25 mouse cellular contexts compared by ENCODE assay signal in genomic region chr11:115104769-115105563, GRCm38 (mm10). TPM values are rescaled to one million over a fixed set of nuclear protein-coding genes. Genes with fewer than 3 reads are reported as not detected.
A peak's percentile ranks its signal among the peaks of the same experiment; 100 is the strongest.
DNase-seq lines count a peak whose midpoint lies in the region; ATAC-seq lines count a peak whose summit lies in the region.
"Had no signal": no experiment of that assay in that cellular context is flagged by ENCODE, and none has a peak within 500 bp of the region (broad histone marks: within the 10 kb centered on the region; RNA-seq: fewer than 3 reads in every experiment).

No protein-coding gene starts in this region.

- no peak overlapping the region for H3K4me2 ChIP-seq in midbrain, embryonic 14.5 days (ENCODE audit: low read length)
- H3K4me2 ChIP-seq in liver, embryonic 11.5 days, result no peak overlapping the region
- H3K4me2 ChIP-seq: embryonic facial prominence, embryonic 12.5 days; forebrain, embryonic 12.5 days; heart, embryonic 13.5 days; hindbrain, embryonic 15.5 days had no signal

- H3K27ac ChIP-seq in midbrain, embryonic 14.5 days (replicated peaks; ENCODE audit: low read depth, low read length), result no peak overlapping the region
- no peak overlapping the region for H3K27ac ChIP-seq in liver, embryonic 11.5 days (ENCODE audit: low read depth, low read length)
- H3K27ac ChIP-seq: embryonic facial prominence, embryonic 12.5 days; forebrain, embryonic 12.5 days; heart, embryonic 13.5 days; hindbrain, embryonic 15.5 days had no signal

- WGBS in midbrain, embryonic 14.5 days, result 72% methylated on average over 8 of the region's 8 CpGs
- WGBS in liver, embryonic 11.5 days, result 72% methylated on average over 8 of the region's 8 CpGs

- no peaks in the 10 kb centered on the region for H3K27me3 ChIP-seq in midbrain, embryonic 14.5 days (ENCODE audit: control insufficient read depth, insufficient read depth, low read length)
- H3K27me3 ChIP-seq in liver, embryonic 11.5 days (replicated peaks; ENCODE audit: control insufficient read depth, insufficient read depth, low read length), result no peaks in the 10 kb centered on the region
- H3K27me3 ChIP-seq: embryonic facial prominence, embryonic 12.5 days; heart, embryonic 13.5 days; hindbrain, embryonic 15.5 days had no signal

- no peak overlapping the region for H3K4me3 ChIP-seq in midbrain, embryonic 14.5 days (replicated peaks; ENCODE audit: low read depth, low read length)
- H3K4me3 ChIP-seq in liver, embryonic 11.5 days (ENCODE audit: low read depth, low read length), result no peak overlapping the region
- H3K4me3 ChIP-seq: embryonic facial prominence, embryonic 12.5 days; forebrain, embryonic 12.5 days; heart, embryonic 13.5 days; hindbrain, embryonic 15.5 days had no signal

- no peaks in the 10 kb centered on the region for H3K36me3 ChIP-seq in midbrain, embryonic 14.5 days (ENCODE audit: control insufficient read depth, insufficient read depth, low read length)
- no peaks in the 10 kb centered on the region for H3K36me3 ChIP-seq in liver, embryonic 11.5 days (ENCODE audit: control insufficient read depth, insufficient read depth, low read length)
- H3K36me3 ChIP-seq: embryonic facial prominence, embryonic 12.5 days; forebrain, embryonic 12.5 days; G1E; heart, embryonic 13.5 days; hindbrain, embryonic 15.5 days had no signal

- DNase-seq in embryo, embryonic 10 days (ENCODE audit: low spot score), result peak; percentile 54
- DNase-seq in embryo, embryonic 9.5 days (ENCODE audit: extremely low spot score), result no peak
- peak; percentile 17 for DNase-seq in R1 (ENCODE audit: low read depth, low spot score)
- DNase-seq in midbrain, embryonic 14.5 days, result no peak
- no peak for DNase-seq in liver, embryonic 11.5 days (ENCODE audit: low spot score)
- DNase-seq: adrenal gland, postnatal 14 days; cerebellum, adult 18-20 months; cerebellum, adult 9-11 months; cerebellum, postnatal 36 days; gastrocnemius, postnatal 14 days; heart, adult 11 months; heart, postnatal 36 days had no signal

- no peak overlapping the region for H3K9ac ChIP-seq in midbrain, embryonic 14.5 days (replicated peaks; ENCODE audit: low read length)
- no peak overlapping the region for H3K9ac ChIP-seq in liver, embryonic 11.5 days (ENCODE audit: low read depth, low read length)
- H3K9ac ChIP-seq: embryonic facial prominence, embryonic 12.5 days; forebrain, embryonic 12.5 days; heart, embryonic 13.5 days; hindbrain, embryonic 15.5 days had no signal

- peak; percentile 40 for ATAC-seq in granulocyte monocyte progenitor cell, adult 5-6 weeks (replicated peaks; ENCODE audit: poor library complexity, severe bottlenecking)
- no peak for ATAC-seq in midbrain, embryonic 14.5 days (ENCODE audit: low FRiP score, low TSS enrichment)
- no peak for ATAC-seq in liver, embryonic 11.5 days (replicated peaks; ENCODE audit: low FRiP score)
- no peak for ATAC-seq in frontal cortex, adult (ENCODE audit: low TSS enrichment)
- ATAC-seq: activated CD4-positive, CD25-positive, alpha-beta regulatory T cell, adult 4 months; forebrain, embryonic 16.5 days had no signal

- peaks cover 7% of the 10 kb centered on the region; the same call in 1 of the 2 replicates for H3K4me1 ChIP-seq in midbrain, embryonic 14.5 days (ENCODE audit: control insufficient read depth, insufficient read depth, low read length)
- no peaks in the 10 kb centered on the region for H3K4me1 ChIP-seq in liver, embryonic 11.5 days (replicated peaks; ENCODE audit: control insufficient read depth, insufficient read depth, low read length)

- H3K9me3 ChIP-seq in midbrain, embryonic 14.5 days (ENCODE audit: control insufficient read depth, low read length), result no peaks in the 10 kb centered on the region
- no peaks in the 10 kb centered on the region for H3K9me3 ChIP-seq in liver, embryonic 11.5 days (ENCODE audit: control insufficient read depth, low read length)
- H3K9me3 ChIP-seq: embryonic facial prominence, embryonic 12.5 days; forebrain, embryonic 12.5 days; heart, embryonic 13.5 days; hindbrain, embryonic 15.5 days had no signal

RNA-seq across cellular contexts. Expression of gene Rab37, which starts 13.7 kb away (rescaled TPM):
- total RNA-seq in granulocyte monocyte progenitor cell, adult 5-6 weeks (2014; fragmentation: Nextera tagmentation), result 6.5 and 15.1 TPM in 2 replicates
- 7.1 and 10.0 TPM in 2 replicates for total RNA-seq in granulocyte monocyte progenitor cell, adult 5-6 weeks (2017)
- polyA plus RNA-seq in midbrain, embryonic 14.5 days (2014; fragmentation: Nextera tagmentation; extraction: Ambion mirVana), result 0.26 and 0.83 TPM in 2 replicates
- 6.3 and 7.9 TPM in 2 replicates for polyA plus RNA-seq in liver, embryonic 11.5 days (2014; fragmentation: Nextera tagmentation; extraction: Ambion mirVana)

RNA-seq across cellular contexts. Expression of gene Cd300lf, which starts 28.8 kb away (rescaled TPM):
- total RNA-seq in granulocyte monocyte progenitor cell, adult 5-6 weeks (2014; fragmentation: Nextera tagmentation), result not detected in 2 replicates
- total RNA-seq in granulocyte monocyte progenitor cell, adult 5-6 weeks (2017), result 0.46 and 2.8 TPM in 2 replicates
- not detected in 2 replicates for polyA plus RNA-seq in midbrain, embryonic 14.5 days (2014; fragmentation: Nextera tagmentation; extraction: Ambion mirVana)
- 0.63 and 0.86 TPM in 2 replicates for polyA plus RNA-seq in liver, embryonic 11.5 days (2014; fragmentation: Nextera tagmentation; extraction: Ambion mirVana)
- total RNA-seq: gastrocnemius, adult 18-20 months; gastrocnemius, postnatal 14 days had no signal
- polyA plus RNA-seq: C2C12, G1E had no signal

RNA-seq across cellular contexts. Expression of gene Cd300e, which starts 43.0 kb away (rescaled TPM):
- not detected in 2 replicates for total RNA-seq in granulocyte monocyte progenitor cell, adult 5-6 weeks (2014; fragmentation: Nextera tagmentation)
- not detected in 2 replicates for total RNA-seq in granulocyte monocyte progenitor cell, adult 5-6 weeks (2017)
- not detected in 2 replicates for polyA plus RNA-seq in midbrain, embryonic 14.5 days (2014; fragmentation: Nextera tagmentation; extraction: Ambion mirVana)
- polyA plus RNA-seq in liver, embryonic 11.5 days (2014; fragmentation: Nextera tagmentation; extraction: Ambion mirVana), result 0.33 and 0.56 TPM in 2 replicates
- total RNA-seq: G1E; gastrocnemius, adult 18-20 months; gastrocnemius, postnatal 14 days had no signal
- polyA plus RNA-seq: activated CD4-positive, CD25-positive, alpha-beta regulatory T cell, adult 4 months; C2C12; forebrain, embryonic 12.5 days; forebrain, embryonic 16.5 days; G1E; heart, embryonic 13.5 days; hindbrain, embryonic 11.5 days; hindbrain, embryonic 15.5 days had no signal

RNA-seq across cellular contexts. Expression of gene Cd300ld3, which starts 56.8 kb away (rescaled TPM):
- not detected in 2 replicates for total RNA-seq in granulocyte monocyte progenitor cell, adult 5-6 weeks (2014; fragmentation: Nextera tagmentation)
- total RNA-seq in granulocyte monocyte progenitor cell, adult 5-6 weeks (2017), result not detected in 2 replicates
- not detected in 2 replicates for polyA plus RNA-seq in midbrain, embryonic 14.5 days (2014; fragmentation: Nextera tagmentation; extraction: Ambion mirVana)
- polyA plus RNA-seq in liver, embryonic 11.5 days (2014; fragmentation: Nextera tagmentation; extraction: Ambion mirVana), result not detected in 2 replicates
- total RNA-seq: adrenal gland, postnatal 14 days had no signal
- polyA plus RNA-seq: activated CD4-positive, CD25-positive, alpha-beta regulatory T cell, adult 4 months; C2C12; embryonic facial prominence, embryonic 12.5 days; forebrain, embryonic 12.5 days; forebrain, embryonic 16.5 days; G1E; heart, embryonic 13.5 days; heart, postnatal 0 days; hindbrain, embryonic 11.5 days; hindbrain, embryonic 15.5 days had no signal

RNA-seq across cellular contexts. Expression of gene Slc9a3r1, which starts 58.2 kb away (rescaled TPM):
- total RNA-seq in granulocyte monocyte progenitor cell, adult 5-6 weeks (2014; fragmentation: Nextera tagmentation), result 37.4 and 55.9 TPM in 2 replicates
- total RNA-seq in granulocyte monocyte progenitor cell, adult 5-6 weeks (2017), result 48.2 and 50.3 TPM in 2 replicates
- 44.3 and 46.6 TPM in 2 replicates for polyA plus RNA-seq in midbrain, embryonic 14.5 days (2014; fragmentation: Nextera tagmentation; extraction: Ambion mirVana)
- polyA plus RNA-seq in liver, embryonic 11.5 days (2014; fragmentation: Nextera tagmentation; extraction: Ambion mirVana), result 117 and 121 TPM in 2 replicates

Comparison
In these comparisons a context has a peak if more than half of its experiments do, and no peak if none do; other contexts are left out.
1. DNase-seq: peak in embryo, embryonic 10 days (single experiment) and R1 (single experiment); none in embryo, embryonic 9.5 days (single experiment), midbrain, embryonic 14.5 days (single experiment) and liver, embryonic 11.5 days (single experiment).